Mouse (Mus musculus) small intestine, adult 2 months (tissue): ENCODE measurements around the gene C130026I21Rik. TPM values are rescaled to one million over a fixed set of nuclear protein-coding genes. Genes with fewer than 3 reads are reported as not detected.
"Not testable (repeated sequence)": the region's sequence is repeated elsewhere in the genome, so short reads cannot be mapped to it uniquely, and the experiment has no call there.

ENCODE experiments used
- H3K27ac ChIP-seq: fragments of 200-500 bp; 2 replicates; pipeline ENCODE4 v1.5.1; 2012; ENCODE audit warnings: low read depth, low read length, control low read depth, inconsistent platforms; ENCODE audit not compliant: insufficient read depth
- H3K27me3 ChIP-seq: fragments of 200-500 bp; 2 replicates; pipeline ENCODE4 v1.6.1; 2012; ENCODE audit warnings: mild to moderate bottlenecking, moderate library complexity, low read length, inconsistent platforms; ENCODE audit not compliant: control insufficient read depth, insufficient read depth
- H3K36me3 ChIP-seq: fragments of 200-500 bp; 2 replicates; pipeline ENCODE4 v1.6.1; 2012; ENCODE audit warnings: mild to moderate bottlenecking, low read length, control low read depth, inconsistent platforms; ENCODE audit not compliant: control insufficient read depth, insufficient read depth
- H3K4me1 ChIP-seq: fragments of 200-500 bp; 2 replicates; pipeline ENCODE4 v1.6.1; 2012; ENCODE audit warnings: low read length, inconsistent platforms, mixed read lengths; ENCODE audit not compliant: control insufficient read depth, insufficient read depth, insufficient read length
- H3K4me3 ChIP-seq: fragments of 200-500 bp; 2 replicates; pipeline ENCODE4 v1.5.1; 2012; ENCODE audit warnings: low read depth, mild to moderate bottlenecking, control low read depth, inconsistent platforms, low read length, moderate library complexity
- CTCF ChIP-seq: fragments of 200-500 bp; IDR thresholded peaks from 2 replicates; pipeline ENCODE4 v1.5.1; 2012; ENCODE audit warnings: low read depth, mild to moderate bottlenecking, control low read depth, inconsistent platforms, low read length, moderate library complexity, mixed read lengths; ENCODE audit not compliant: insufficient replicate concordance, insufficient read length; ENCODE audit errors: extremely low read depth
- POLR2A ChIP-seq: fragments of 200-500 bp; IDR thresholded peaks from 2 replicates; pipeline ENCODE4 v1.6.1; 2012; ENCODE audit warnings: low read depth, mild to moderate bottlenecking, control low read depth, inconsistent platforms, low read length, moderate library complexity
- WGBS: fragments of 180-500 bp; shearing (Covaris S2); methylation state at CpG from one replicate; pipeline ENCODE4 v1.1.7; 2018; 5-methylcytosine and 5-hydroxymethylcytosine counted together
- polyA plus RNA-seq: library from polyadenylated mRNA; depleted of rRNA; stranded (reverse); fragments of >200 nt; gene quantifications from 2 replicates; pipeline ENCODE4 v1.2.3, GENCODE M21; 2012; rRNA removed

C130026I21Rik gene
- polyA plus RNA-seq, 1 experiment = 1.4 TPM

- H3K27me3 ChIP-seq = not testable (repeated sequence)
- WGBS = 6% methylated on average over 12 of the region's 12 CpGs
These were observed 308.6 kb downstream of the C130026I21Rik start for GRCm38 (mm10) chr1:84961779-84962178.

GRCm38 (mm10) chr1:84957713-84958112 lies 312.7 kb downstream of the C130026I21Rik start:
- H3K27ac ChIP-seq, H3K4me3 ChIP-seq, H3K27me3 ChIP-seq, H3K36me3 ChIP-seq, H3K4me1 ChIP-seq: not testable (repeated sequence)
- 77% methylated on average over 4 of the region's 4 CpGs for WGBS

More at GRCm38 (mm10) chr1:84961779-84962178, 308.6 kb downstream of the C130026I21Rik start:
- not testable (repeated sequence) for H3K36me3 ChIP-seq, H3K4me3 ChIP-seq, H3K4me1 ChIP-seq, H3K27ac ChIP-seq

- not testable (repeated sequence) for H3K4me1 ChIP-seq, H3K27me3 ChIP-seq, H3K27ac ChIP-seq, H3K36me3 ChIP-seq, H3K4me3 ChIP-seq
- WGBS = 91% methylated on average over 3 of the region's 3 CpGs
These were observed 313.6 kb downstream of the C130026I21Rik start for GRCm38 (mm10) chr1:84956771-84957170.

- Histone ChIP-seq H3K4me3 (no peak overlapping the region), H3K4me1 (no peaks in the 10 kb centered on the region), H3K36me3 (no peaks in the 10 kb centered on the region), H3K27ac (no peak overlapping the region), H3K27me3 (no peaks in the 10 kb centered on the region)
- no peak for TF ChIP-seq POLR2A
- TF ChIP-seq CTCF = no peak
- WGBS = 75% methylated on average over 10 of the region's 10 CpGs
These were observed 317.7 kb downstream of the C130026I21Rik start for GRCm38 (mm10) chr1:84952456-84953181.

GRCm38 (mm10) chr1:84951566-84951965 lies 318.8 kb downstream of the C130026I21Rik start:
- H3K27me3 ChIP-seq = no peaks in the 10 kb centered on the region
- no peaks in the 10 kb centered on the region for H3K36me3 ChIP-seq
- H3K4me1 ChIP-seq = no peaks in the 10 kb centered on the region
- TF ChIP-seq POLR2A = no peak
- TF ChIP-seq CTCF = no peak
- 87% methylated on average over 3 of the region's 3 CpGs for WGBS
- no peak overlapping the region for H3K27ac ChIP-seq
- H3K4me3 ChIP-seq = no peak overlapping the region

GRCm38 (mm10) chr1:84947390-84947789 lies 323.0 kb downstream of the C130026I21Rik start:
- Histone ChIP-seq H3K4me3 (no peak overlapping the region), H3K4me1 (no peaks in the 10 kb centered on the region), H3K36me3 (no peaks in the 10 kb centered on the region), H3K27me3 (no peaks in the 10 kb centered on the region), H3K27ac (no peak overlapping the region)
- TF ChIP-seq POLR2A (no peak), CTCF (no peak)
- WGBS = 66% methylated on average over 2 of the region's 2 CpGs

GRCm38 (mm10) chr1:84945950-84946349 lies 324.4 kb downstream of the C130026I21Rik start:
- Histone ChIP-seq H3K4me1 (no peaks in the 10 kb centered on the region), H3K36me3 (no peaks in the 10 kb centered on the region), H3K27me3 (no peaks in the 10 kb centered on the region), H3K4me3 (no peak overlapping the region), H3K27ac (no peak overlapping the region)
- TF ChIP-seq POLR2A (no peak), CTCF (no peak)
- 72% methylated on average over 3 of the region's 3 CpGs for WGBS

- no peak overlapping the region for H3K27ac ChIP-seq
- no peaks in the 10 kb centered on the region for H3K27me3 ChIP-seq
- H3K36me3 ChIP-seq = no peaks in the 10 kb centered on the region
- H3K4me1 ChIP-seq = no peaks in the 10 kb centered on the region
- no peak for TF ChIP-seq POLR2A
- no peak for TF ChIP-seq CTCF
- H3K4me3 ChIP-seq = no peak overlapping the region
- WGBS = 98% methylated on average over 4 of the region's 4 CpGs
These were observed 326.8 kb downstream of the C130026I21Rik start for GRCm38 (mm10) chr1:84943549-84943948.

Other genes starting within 250 kb of the C130026I21Rik start
- gene Gm10553, start 170.4 kb downstream of the C130026I21Rik start, polyA plus RNA-seq = not detected in 2 replicates
- 0.20 TPM in 1 of 2 replicates, not detected in the other for gene A530032D15Rik, start 160.7 kb downstream of the C130026I21Rik start, polyA plus RNA-seq